Mouse (Mus musculus) megakaryocyte, embryonic 14.5 days (primary cell): ENCODE results near the gene Frmpd4.

Experiments
- FLI1 ChIP-seq: IDR thresholded peaks from 2 replicates; pipeline ENCODE4 v1.6.1; 2012; ENCODE audit warnings: low read length, inconsistent platforms, mixed read lengths
- GATA1 ChIP-seq: IDR thresholded peaks from 3 replicates; pipeline ENCODE4 v1.6.1; 2012; ENCODE audit warnings: mixed read lengths, low read length, inconsistent platforms, borderline replicate concordance

GRCm38 (mm10) chrX:167523151-167523550 lies 1053.9 kb downstream of the Frmpd4 start:
- no peak for TF ChIP-seq GATA1
- TF ChIP-seq FLI1 = no peak
